Mouse (Mus musculus): ENCODE results near the gene Brf1. TPM values are rescaled to one million over a fixed set of nuclear protein-coding genes. Genes with fewer than 3 reads are reported as not detected.

Brf1 gene
- polyA plus RNA-seq, 1 experiment from 2014 or later: 53.8 TPM

DNA sequence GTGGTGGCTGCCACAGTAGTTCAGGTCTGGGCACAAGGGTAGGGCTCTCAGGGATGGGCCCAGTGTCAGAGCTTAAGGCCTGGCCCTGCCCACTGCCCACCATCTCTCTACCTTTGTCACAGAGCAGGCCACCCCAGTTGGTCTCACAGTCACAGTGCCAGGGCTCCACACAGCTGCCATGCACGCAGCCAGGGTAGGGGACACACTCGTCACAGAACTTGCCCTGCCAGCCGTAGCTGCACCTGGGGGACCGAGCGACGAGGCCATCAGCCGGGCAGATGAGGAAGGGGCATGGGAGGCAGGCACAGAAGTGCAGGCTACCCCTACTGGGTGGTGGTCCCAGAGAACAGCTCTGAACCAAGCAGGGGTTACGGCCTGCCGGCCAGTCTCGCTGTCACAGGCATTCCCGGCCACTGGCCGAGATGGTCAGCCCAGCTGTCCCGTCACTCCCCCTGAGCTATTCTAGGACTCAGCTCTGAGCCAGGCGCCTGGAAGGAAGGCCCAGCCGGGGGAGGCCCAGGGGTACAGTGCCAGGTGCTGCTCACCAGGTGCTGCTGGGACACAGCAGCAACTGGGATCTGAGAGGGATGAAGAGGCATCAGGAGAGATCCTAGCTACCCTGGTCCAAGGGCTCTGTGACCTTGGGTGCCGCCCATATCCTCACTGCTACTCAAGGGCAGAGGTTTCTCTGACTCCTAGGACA, 83.7 kb downstream of the Brf1 start:
- Histone ChIP-seq H3K27me3 (replicated peaks; ENCODE audit: control insufficient read depth, insufficient read depth, low read length) (no peaks in the 10 kb centered on the region), H3K4me2 (ENCODE audit: low read length) (no peak overlapping the region), H3K27ac (ENCODE audit: low read depth) (no peak overlapping the region), H3K4me3 (ENCODE audit: low read depth, low read length) (no peak overlapping the region), H3K9ac (ENCODE audit: low read length) (no peak overlapping the region), H3K4me1 (replicated peaks; ENCODE audit: control insufficient read depth, insufficient read depth, low read length) (no peaks in the 10 kb centered on the region), H3K9me3 (ENCODE audit: control insufficient read depth, low read length) (no peaks in the 10 kb centered on the region), H3K36me3 (ENCODE audit: control insufficient read depth, insufficient read depth, low read length) (no peaks in the 10 kb centered on the region)
- no peak for ATAC-seq (replicated peaks; ENCODE audit: low FRiP score, low TSS enrichment, low read depth)
- DNase-seq (ENCODE audit: low spot score): no peak
- WGBS: 82% methylated on average over 16 of the region's 16 CpGs

DNA sequence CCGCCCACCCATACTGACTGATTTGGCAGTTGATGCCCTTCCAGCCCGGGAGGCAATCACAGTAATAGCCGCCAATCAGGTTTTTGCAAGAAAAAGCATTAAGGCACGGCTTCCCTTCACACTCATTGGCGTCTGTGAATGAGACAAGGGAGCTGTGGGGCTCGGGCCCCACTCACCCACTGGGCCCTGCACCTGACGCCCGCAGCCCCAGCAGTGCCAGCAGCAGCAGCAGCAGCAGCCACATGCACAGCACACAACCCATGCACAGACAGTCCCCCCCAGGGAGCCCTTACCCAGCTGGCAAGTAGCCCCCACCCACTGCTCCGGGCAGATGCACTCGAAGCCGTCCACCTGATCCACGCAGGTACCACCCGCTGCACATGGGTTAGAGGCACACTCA, 84.9 kb downstream of the Brf1 start:
- no peaks in the 10 kb centered on the region for H3K27me3 ChIP-seq (replicated peaks; ENCODE audit: control insufficient read depth, insufficient read depth, low read length)
- H3K4me2 ChIP-seq (ENCODE audit: low read length): no peak overlapping the region
- H3K4me3 ChIP-seq (ENCODE audit: low read depth, low read length): no peak overlapping the region
- H3K9me3 ChIP-seq (ENCODE audit: control insufficient read depth, low read length): no peaks in the 10 kb centered on the region
- DNase-seq (ENCODE audit: low spot score) (no peak), ATAC-seq (replicated peaks; ENCODE audit: low FRiP score, low TSS enrichment, low read depth) (no peak)
- no peaks in the 10 kb centered on the region for H3K4me1 ChIP-seq (replicated peaks; ENCODE audit: control insufficient read depth, insufficient read depth, low read length)
- 78% methylated on average over 13 of the region's 13 CpGs for WGBS
- H3K27ac ChIP-seq (ENCODE audit: low read depth): no peak overlapping the region
- no peaks in the 10 kb centered on the region for H3K36me3 ChIP-seq (ENCODE audit: control insufficient read depth, insufficient read depth, low read length)
- no peak overlapping the region for H3K9ac ChIP-seq (ENCODE audit: low read length)

DNA sequence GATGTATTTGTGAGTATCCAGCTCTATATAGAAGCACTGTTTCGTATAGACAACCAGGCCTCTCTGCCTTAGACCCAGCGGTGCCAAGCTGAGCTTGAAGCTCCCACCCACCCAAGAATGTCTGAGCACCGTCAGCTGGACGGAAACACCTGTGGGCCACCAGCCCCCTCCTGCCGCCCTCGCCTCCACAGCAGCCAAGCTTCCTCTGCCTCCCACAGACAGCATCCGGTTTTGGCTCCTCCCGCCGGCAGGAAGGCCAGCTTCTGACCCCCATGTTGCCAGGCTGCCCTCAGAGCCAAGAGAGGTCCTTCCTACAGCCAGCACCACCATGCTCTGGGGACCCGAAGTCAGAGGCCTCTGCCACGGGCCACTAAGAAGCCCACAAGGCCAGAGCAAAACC, 86.0 kb downstream of the Brf1 start:
- H3K4me3 ChIP-seq (ENCODE audit: low read depth, low read length): no peak overlapping the region
- no peak overlapping the region for H3K9ac ChIP-seq (ENCODE audit: low read length)
- DNase-seq (ENCODE audit: low spot score) (no peak), ATAC-seq (replicated peaks; ENCODE audit: low FRiP score, low TSS enrichment, low read depth) (no peak)
- H3K4me1 ChIP-seq (replicated peaks; ENCODE audit: control insufficient read depth, insufficient read depth, low read length): no peaks in the 10 kb centered on the region
- no peak overlapping the region for H3K4me2 ChIP-seq (ENCODE audit: low read length)
- 75% methylated on average over 11 of the region's 11 CpGs for WGBS
- H3K9me3 ChIP-seq (ENCODE audit: control insufficient read depth, low read length): no peaks in the 10 kb centered on the region
- no peaks in the 10 kb centered on the region for H3K36me3 ChIP-seq (ENCODE audit: control insufficient read depth, insufficient read depth, low read length)
- no peaks in the 10 kb centered on the region for H3K27me3 ChIP-seq (replicated peaks; ENCODE audit: control insufficient read depth, insufficient read depth, low read length)
- no peak overlapping the region for H3K27ac ChIP-seq (ENCODE audit: low read depth)

DNA sequence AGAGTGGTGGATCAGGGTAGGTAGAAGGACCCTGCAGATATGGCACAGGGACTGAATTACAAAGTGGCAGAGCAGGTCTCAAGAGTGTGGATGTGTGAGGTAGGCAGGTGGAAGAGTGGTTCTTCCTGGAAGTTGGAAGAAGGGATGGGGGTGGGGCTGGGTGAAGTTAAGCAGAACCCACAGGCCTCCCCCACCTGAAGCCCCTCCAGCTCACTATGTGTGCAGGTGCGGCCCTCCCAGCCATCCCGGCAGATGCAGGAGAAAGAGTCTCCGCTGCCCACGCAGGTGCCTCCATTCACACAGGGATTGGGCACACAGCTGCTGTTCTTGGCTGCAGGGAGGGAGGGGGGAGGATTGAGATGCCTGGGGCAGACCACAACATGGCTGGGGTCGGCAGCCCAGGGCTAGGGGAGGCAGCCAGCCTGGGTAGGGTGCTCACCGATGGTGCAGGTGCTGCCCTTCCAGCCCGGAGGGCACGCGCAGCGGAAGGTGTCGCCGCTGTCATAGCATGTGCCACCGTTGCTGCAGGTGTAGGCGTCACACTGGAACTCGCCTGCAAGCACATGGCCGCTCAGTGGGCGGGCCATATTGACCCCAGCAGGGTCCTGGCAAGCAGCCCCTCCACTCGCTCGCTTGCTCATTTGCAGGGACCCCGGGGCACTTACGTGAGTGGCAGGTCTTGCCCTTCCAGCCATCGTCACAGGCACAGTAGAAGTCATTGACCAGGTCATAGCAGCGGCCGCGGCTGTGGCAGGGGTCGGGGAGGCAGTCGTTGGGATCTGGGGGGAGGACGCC, 87.4 kb downstream of the Brf1 start:
- WGBS: 90% methylated on average over 28 of the region's 28 CpGs
- H3K4me2 ChIP-seq (ENCODE audit: low read length): no peak overlapping the region

DNA sequence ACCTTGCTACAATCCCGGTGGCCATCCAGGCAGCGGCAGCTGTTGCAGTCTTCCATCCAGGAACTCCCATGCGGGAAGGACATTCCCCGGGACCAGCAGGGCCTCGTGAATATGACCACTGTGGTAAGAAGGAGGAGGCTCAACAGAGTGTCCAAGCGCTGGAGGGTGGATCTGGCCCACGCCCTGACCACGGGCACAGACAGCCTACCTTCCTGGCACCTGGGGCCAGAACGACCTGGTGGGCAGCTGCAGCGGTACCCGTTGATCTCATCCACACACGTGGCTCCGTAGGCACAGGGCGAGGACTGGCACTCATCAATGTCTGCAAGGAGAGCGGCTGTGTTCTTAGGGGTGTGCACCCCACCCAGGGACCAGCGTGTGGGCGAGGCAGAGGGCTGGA, 88.8 kb downstream of the Brf1 start:
- no peaks in the 10 kb centered on the region for H3K27me3 ChIP-seq (replicated peaks; ENCODE audit: control insufficient read depth, insufficient read depth, low read length)
- ATAC-seq (replicated peaks; ENCODE audit: low FRiP score, low TSS enrichment, low read depth) (no peak), DNase-seq (ENCODE audit: low spot score) (no peak)
- H3K27ac ChIP-seq (ENCODE audit: low read depth): no peak overlapping the region
- H3K9me3 ChIP-seq (ENCODE audit: control insufficient read depth, low read length): no peaks in the 10 kb centered on the region
- no peaks in the 10 kb centered on the region for H3K4me1 ChIP-seq (replicated peaks; ENCODE audit: control insufficient read depth, insufficient read depth, low read length)
- no peaks in the 10 kb centered on the region for H3K36me3 ChIP-seq (ENCODE audit: control insufficient read depth, insufficient read depth, low read length)
- no peak overlapping the region for H3K4me3 ChIP-seq (ENCODE audit: low read depth, low read length)
- no peak overlapping the region for H3K9ac ChIP-seq (ENCODE audit: low read length)
- no peak overlapping the region for H3K4me2 ChIP-seq (ENCODE audit: low read length)
- 85% methylated on average over 17 of the region's 17 CpGs for WGBS

More for the DNA sequence above, 87.4 kb downstream of the Brf1 start:
- Histone ChIP-seq H3K27ac (ENCODE audit: low read depth) (no peak overlapping the region), H3K4me3 (ENCODE audit: low read depth, low read length) (no peak overlapping the region), H3K36me3 (ENCODE audit: control insufficient read depth, insufficient read depth, low read length) (no peaks in the 10 kb centered on the region), H3K9me3 (ENCODE audit: control insufficient read depth, low read length) (no peaks in the 10 kb centered on the region), H3K4me1 (replicated peaks; ENCODE audit: control insufficient read depth, insufficient read depth, low read length) (no peaks in the 10 kb centered on the region), H3K27me3 (replicated peaks; ENCODE audit: control insufficient read depth, insufficient read depth, low read length) (no peaks in the 10 kb centered on the region), H3K9ac (ENCODE audit: low read length) (no peak overlapping the region)
- no peak for DNase-seq (ENCODE audit: low spot score)
- no peak for ATAC-seq (replicated peaks; ENCODE audit: low FRiP score, low TSS enrichment, low read depth)

Small RNAs within 50 kb of the gene (microRNA-seq; reads per million reads assigned to microRNA genes)
- 0.25 reads per million for gene Mir6941

Other genes starting within 250 kb of the Brf1 start
- gene Pld4, start 240.0 kb downstream of the Brf1 start, polyA plus RNA-seq (2014; fragmentation: Nextera tagmentation; extraction: Ambion mirVana): 12.6 and 13.0 TPM in 2 replicates
- 2.9 and 3.1 TPM in 2 replicates for gene Ahnak2, start 198.0 kb downstream of the Brf1 start, polyA plus RNA-seq (2014; fragmentation: Nextera tagmentation; extraction: Ambion mirVana)
- 4.3 and 7.0 TPM in 2 replicates for gene Clba1, start 191.8 kb downstream of the Brf1 start, polyA plus RNA-seq (2014; fragmentation: Nextera tagmentation; extraction: Ambion mirVana)
- 116 and 126 TPM in 2 replicates for gene Cdca4, start 171.3 kb downstream of the Brf1 start, polyA plus RNA-seq (2014; fragmentation: Nextera tagmentation; extraction: Ambion mirVana)
- 0.42 and 0.50 TPM in 2 replicates for gene Gpr132, start 132.5 kb downstream of the Brf1 start, polyA plus RNA-seq (2014; fragmentation: Nextera tagmentation; extraction: Ambion mirVana)
- gene Jag2, start 70.9 kb downstream of the Brf1 start, polyA plus RNA-seq (2014; fragmentation: Nextera tagmentation; extraction: Ambion mirVana): 4.1 and 4.4 TPM in 2 replicates
- gene Nudt14, start 58.6 kb downstream of the Brf1 start, polyA plus RNA-seq (2014; fragmentation: Nextera tagmentation; extraction: Ambion mirVana): 102 and 105 TPM in 2 replicates
- gene Btbd6, start 24.2 kb downstream of the Brf1 start, polyA plus RNA-seq (2014; fragmentation: Nextera tagmentation; extraction: Ambion mirVana): 21.7 and 23.2 TPM in 2 replicates
- 12.5 and 14.3 TPM in 2 replicates for gene Pacs2, start 13.8 kb upstream of the Brf1 start, polyA plus RNA-seq (2014; fragmentation: Nextera tagmentation; extraction: Ambion mirVana)
- not detected in 2 replicates for gene Tex22, start 73.8 kb upstream of the Brf1 start, polyA plus RNA-seq (2014; fragmentation: Nextera tagmentation; extraction: Ambion mirVana)
- gene Mta1, start 97.6 kb upstream of the Brf1 start, polyA plus RNA-seq (2014; fragmentation: Nextera tagmentation; extraction: Ambion mirVana): 17.6 and 21.3 TPM in 2 replicates
- 124 and 129 TPM in 2 replicates for gene Crip2, start 139.5 kb upstream of the Brf1 start, polyA plus RNA-seq (2014; fragmentation: Nextera tagmentation; extraction: Ambion mirVana)
- 266 and 312 TPM in 2 replicates for gene Crip1, start 145.6 kb upstream of the Brf1 start, polyA plus RNA-seq (2014; fragmentation: Nextera tagmentation; extraction: Ambion mirVana)
- 24.2 and 27.9 TPM in 2 replicates for gene Tedc1, start 155.7 kb upstream of the Brf1 start, polyA plus RNA-seq (2014; fragmentation: Nextera tagmentation; extraction: Ambion mirVana)
- gene Tmem121, start 185.2 kb upstream of the Brf1 start, polyA plus RNA-seq (2014; fragmentation: Nextera tagmentation; extraction: Ambion mirVana): 6.6 and 7.6 TPM in 2 replicates

Data from intestine, embryonic 14.5 days (tissue).